ENCODE assay signal across 11 mouse cellular contexts in genomic region chr2:167536320-167536945, GRCm38 (mm10). TPM values are rescaled to one million over a fixed set of nuclear protein-coding genes. Genes with fewer than 3 reads are reported as not detected.
"Had no signal": no experiment of that assay in that cellular context is flagged by ENCODE, and none has a peak within 500 bp of the region (broad histone marks: within the 10 kb centered on the region; RNA-seq: fewer than 3 reads in every experiment).

No protein-coding gene starts in this region.

- DNase-seq: kidney, adult 8-10 months; kidney, postnatal 36 days; lung, adult 2 months; lung, postnatal 36 days had no signal

- H3K9me3 ChIP-seq: liver, embryonic 15.5 days; midbrain, embryonic 10.5 days; midbrain, embryonic 15.5 days; neural tube, embryonic 12.5 days had no signal

- H3K9ac ChIP-seq: liver, embryonic 15.5 days; midbrain, embryonic 15.5 days; neural tube, embryonic 12.5 days had no signal

- H3K27ac ChIP-seq: layer of hippocampus, adult 2 months; liver, embryonic 15.5 days; midbrain, embryonic 15.5 days; neural tube, embryonic 12.5 days had no signal

- H3K4me2 ChIP-seq: midbrain, embryonic 15.5 days had no signal

- ATAC-seq: lung, postnatal 0 days; midbrain, embryonic 15.5 days had no signal

- H3K36me3 ChIP-seq: liver, embryonic 15.5 days; midbrain, embryonic 10.5 days; midbrain, embryonic 15.5 days; neural tube, embryonic 12.5 days had no signal

- H3K4me3 ChIP-seq: layer of hippocampus, adult 2 months; midbrain, embryonic 15.5 days; neural tube, embryonic 12.5 days had no signal

RNA-seq across cellular contexts. Expression of gene Snai1, which starts 1.6 kb away (rescaled TPM):
- total RNA-seq: monocyte, adult 5-6 weeks had no signal
